Mouse (Mus musculus) layer of hippocampus, adult 18-20 months (tissue): ENCODE results near the gene Atp6ap1l. TPM values are rescaled to one million over a fixed set of nuclear protein-coding genes. Genes with fewer than 3 reads are reported as not detected.
"Not testable (repeated sequence)": the region's sequence is repeated elsewhere in the genome, so short reads cannot be mapped to it uniquely, and the experiment has no call there.

Source experiments
- DNase-seq, 2 experiments: peaks; one replicate each; pipeline ENCODE4 v3.0.0; 2022; ENCODE audit warnings: low spot score in 2 of 2
- long read RNA-seq: library from polyadenylated mRNA; stranded (forward); transcript quantifications from one replicate; pipeline ENCODE4 v2.0.0, GENCODE M21; 2021
- total RNA-seq, 2 experiments: library from RNA; stranded (reverse); gene quantifications; 2 replicates each; pipeline ENCODE4 v1.2.3; 2021

Gene Atp6ap1l
- 1 to 10 TPM; 2.1 to 3.1 TPM for total RNA-seq
- long read RNA-seq: 0 reads

- DNase-seq: no peak
Observed at GRCm38 (mm10) chr13:90905176-90905575, at the start of gene Atp6ap1l. Gene Atp6ap1l (minus strand): TSS chr13:90905355.

GRCm38 (mm10) chr13:90939600-90939999, 34.4 kb upstream of the Atp6ap1l start:
- DNase-seq: no peak

DNA sequence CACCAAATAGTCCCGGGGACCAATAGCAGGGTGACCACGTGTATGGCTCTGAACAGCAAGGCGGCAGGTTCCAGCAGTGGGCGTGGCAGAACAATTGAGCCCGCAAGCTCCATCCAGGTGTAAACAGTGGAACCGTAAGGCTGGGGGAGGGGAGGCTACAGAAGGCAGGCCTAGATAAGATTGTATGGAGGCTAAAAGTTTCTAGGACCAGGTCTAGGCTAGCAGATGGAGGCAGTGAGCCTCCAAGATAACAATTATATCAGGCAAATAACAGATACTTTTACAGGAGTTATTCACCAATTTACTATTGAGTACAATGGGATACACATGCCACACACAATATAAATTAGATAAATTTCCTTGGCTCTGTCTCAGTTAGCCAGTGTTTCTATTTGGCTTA, 34.0 kb upstream of the Atp6ap1l start:
- DNase-seq: no peak

DNA sequence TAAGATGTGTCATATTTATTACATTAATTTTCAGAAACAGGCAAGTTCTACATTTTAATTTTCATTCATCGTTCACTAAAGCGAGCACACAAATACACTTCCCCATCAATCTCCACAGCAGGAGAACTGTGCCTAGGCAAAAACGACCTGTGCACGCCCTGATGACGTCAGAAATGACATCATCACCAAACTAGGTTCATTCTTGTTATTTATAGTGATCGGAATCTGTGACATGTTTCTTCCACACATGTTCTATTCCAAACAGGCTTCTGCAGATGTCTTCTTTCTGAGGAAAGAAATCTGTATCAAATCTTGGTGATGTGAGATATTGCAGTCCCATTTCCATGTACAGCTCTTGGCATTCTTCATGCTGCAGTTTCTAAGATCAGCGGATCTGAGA, 30.7 kb upstream of the Atp6ap1l start:
- DNase-seq: no peak

DNA sequence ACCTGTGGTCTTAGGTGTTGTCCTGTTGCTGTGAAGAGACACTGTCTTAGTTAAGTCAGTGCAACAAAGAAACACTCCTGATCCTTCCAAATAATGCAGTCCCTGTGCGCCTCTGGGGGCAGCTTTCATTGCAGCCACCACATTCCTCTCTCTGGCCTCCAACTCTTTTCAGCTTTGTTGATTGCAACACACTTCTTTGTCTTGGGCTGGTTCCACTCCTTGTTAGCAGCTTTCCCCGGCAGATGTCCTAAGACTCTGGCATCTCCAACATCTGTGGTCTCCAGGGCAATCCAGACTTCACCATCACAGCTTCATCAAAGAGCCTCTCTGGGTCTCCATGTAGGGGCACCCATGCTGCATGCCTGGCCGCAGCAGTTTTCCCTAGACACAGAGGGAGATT, 28.1 kb upstream of the Atp6ap1l start:
- no peak for DNase-seq

GRCm38 (mm10) chr13:90929847-90930246, 24.7 kb upstream of the Atp6ap1l start:
- peak; percentile 64 to 92 for DNase-seq

DNA sequence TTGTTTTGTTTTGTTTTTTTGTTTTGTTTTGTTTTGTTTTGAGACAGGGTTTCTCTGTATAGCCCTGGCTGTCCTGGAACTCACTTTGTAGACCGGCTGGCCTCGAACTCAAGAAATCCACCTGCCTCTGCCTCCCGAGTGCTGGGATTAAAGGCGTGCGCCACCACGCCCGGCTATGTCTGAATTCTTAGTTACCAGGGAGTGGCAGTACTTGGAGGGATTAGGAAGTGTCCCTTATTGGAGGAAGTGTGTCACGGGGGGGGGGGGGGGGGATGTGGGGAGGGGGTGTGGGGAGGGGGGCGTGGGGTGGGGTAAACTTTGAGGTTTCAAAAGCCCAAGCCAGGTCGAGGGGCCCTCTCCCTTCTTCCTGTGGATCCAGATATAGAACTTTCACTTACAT, 23.1 kb upstream of the Atp6ap1l start:
- not testable (repeated sequence) for DNase-seq

- no peak for DNase-seq
Observed at GRCm38 (mm10) chr13:90926938-90927633, 21.9 kb upstream of the Atp6ap1l start.

- DNase-seq: no peak
Observed at GRCm38 (mm10) chr13:90926125-90926765, 21.1 kb upstream of the Atp6ap1l start.

DNA sequence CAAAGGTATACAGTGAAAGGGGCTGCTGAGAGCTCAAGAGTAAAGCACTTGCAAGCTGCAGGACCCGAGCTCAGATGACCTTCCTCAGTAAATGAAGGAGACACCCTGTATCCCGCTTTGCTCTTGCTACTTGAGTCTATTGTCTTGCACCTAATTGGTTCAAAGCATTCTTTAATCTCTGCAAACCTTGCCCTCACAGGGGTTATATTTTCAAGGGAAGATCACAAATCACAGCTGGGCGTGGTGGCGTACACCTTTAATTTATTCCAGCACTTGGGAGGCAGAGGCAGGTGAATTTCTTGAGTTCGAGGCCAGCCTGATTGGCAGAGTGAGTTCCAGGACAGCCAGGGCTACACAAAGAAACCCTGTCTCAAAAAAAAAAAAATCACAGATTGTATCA, 20.0 kb upstream of the Atp6ap1l start:
- no peak for DNase-seq

- DNase-seq: no peak
Observed at GRCm38 (mm10) chr13:90924072-90924471, 18.9 kb upstream of the Atp6ap1l start.

DNA sequence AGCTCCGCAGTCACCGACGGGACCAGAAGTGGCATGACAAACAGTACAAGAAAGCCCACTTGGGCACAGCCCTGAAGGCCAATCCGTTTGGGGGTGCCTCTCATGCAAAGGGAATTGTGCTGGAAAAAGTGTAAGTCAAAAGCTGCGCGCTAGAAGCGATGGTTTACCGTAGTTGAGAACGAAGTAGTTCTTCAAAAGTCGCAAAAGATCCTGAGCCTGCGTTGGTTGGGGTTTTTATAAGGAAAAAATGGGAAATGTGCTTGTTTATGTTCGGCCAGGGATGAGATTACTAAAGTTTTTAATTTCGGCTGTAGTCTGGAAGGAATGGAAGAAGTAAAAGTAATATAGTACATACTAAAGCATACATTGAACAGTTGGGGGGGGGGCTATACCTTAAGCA, 18.5 kb upstream of the Atp6ap1l start:
- DNase-seq: not testable (repeated sequence)

GRCm38 (mm10) chr13:90922751-90923612, 17.8 kb upstream of the Atp6ap1l start, which contains the start of gene Rps23:
Gene Rps23 (plus strand): TSS chr13:90922958.
- peak; percentile 88 to 92 for DNase-seq

DNA sequence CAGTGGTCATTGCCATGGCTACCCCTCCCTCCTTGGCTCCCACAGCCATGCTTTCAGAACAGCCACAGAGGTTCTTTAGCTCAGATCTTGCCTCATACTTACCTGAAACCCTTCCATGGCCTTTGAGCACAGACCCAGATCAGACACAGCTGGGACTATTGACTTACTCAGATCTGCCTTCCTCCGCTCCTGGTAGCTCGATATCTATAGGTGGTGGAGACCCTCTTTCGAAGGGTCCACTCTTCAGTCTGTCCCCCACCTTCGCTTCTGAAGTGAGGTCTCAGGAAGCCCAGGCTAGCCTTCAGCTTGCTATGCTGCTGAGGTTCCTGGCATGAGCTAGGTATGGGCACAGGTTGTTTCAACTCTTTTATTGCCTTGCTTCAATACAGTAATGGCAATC, 9.6 kb upstream of the Atp6ap1l start:
- DNase-seq: no peak

- peak in 1 of 2 experiments; percentile 26 for DNase-seq
Observed at GRCm38 (mm10) chr13:90913675-90914192, 8.6 kb upstream of the Atp6ap1l start.

DNA sequence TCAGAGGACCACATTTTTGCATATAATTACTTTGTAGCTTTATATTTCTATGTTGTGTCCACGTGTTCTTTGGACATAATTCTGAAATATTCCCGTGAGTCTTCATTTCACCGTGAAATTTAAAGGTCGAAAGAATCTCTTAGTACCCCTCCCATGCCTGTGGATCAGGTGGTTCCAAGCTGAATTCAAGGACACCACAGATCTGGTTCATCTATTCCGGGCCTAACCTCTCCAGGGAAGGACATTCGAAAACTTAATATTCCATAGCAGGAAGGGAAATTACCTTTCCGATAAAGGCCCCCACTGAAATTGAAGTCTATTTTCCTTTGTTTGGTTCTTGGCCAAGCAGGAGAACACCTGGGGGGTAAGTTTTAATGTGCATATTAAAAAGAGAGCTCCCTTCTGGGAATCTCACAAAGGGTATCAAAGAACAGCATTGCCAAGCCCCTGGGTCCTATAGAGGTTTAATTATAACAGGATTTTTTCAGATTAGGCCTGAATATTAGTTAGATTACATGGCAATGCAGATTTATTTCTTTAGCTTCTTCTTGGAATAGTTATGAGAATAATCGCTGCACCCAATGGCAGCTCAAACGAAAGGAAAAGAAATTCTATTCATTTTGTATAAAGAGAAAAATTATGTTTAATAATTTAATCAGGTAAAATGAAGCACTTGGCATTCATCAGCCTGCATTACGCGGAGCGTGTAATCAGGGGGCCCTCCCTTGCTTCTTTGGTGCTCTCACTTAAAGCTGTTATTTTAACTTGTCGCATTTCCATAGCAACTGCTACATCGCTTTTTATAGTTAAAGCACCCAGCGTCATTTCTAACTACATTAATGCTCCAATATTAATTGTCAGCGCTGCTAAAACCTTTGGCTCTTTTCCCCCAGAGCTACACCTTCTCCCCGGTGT, 7.9 kb upstream of the Atp6ap1l start:
- peak in 1 of 2 experiments; percentile 49 for DNase-seq

DNA sequence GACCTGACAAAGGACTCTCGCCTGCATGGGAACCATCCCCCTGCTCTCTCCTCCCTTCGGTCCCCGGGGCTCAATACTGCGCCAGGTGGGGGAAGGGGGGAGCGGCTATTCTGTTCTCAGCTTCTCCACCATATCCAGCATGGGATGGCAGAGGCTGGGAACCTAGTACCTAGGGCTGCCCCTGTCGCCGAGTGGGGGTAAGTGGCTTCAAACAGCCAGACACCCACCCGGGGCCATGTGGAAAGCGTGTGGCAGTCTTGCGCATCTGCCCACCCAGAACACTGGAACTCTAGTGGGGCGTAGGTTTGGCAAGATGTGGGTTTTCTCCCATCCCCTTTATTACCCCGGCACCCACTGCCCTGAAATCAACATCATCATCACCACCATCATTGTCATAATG, 2.2 kb upstream of the Atp6ap1l start:
- no peak for DNase-seq

GRCm38 (mm10) chr13:90896821-90897220, 8.3 kb downstream of the Atp6ap1l start:
- DNase-seq: no peak

- peak in 1 of 2 experiments; percentile 36 for DNase-seq
Observed at GRCm38 (mm10) chr13:90896098-90896497, 9.1 kb downstream of the Atp6ap1l start.

- no peak for DNase-seq
Observed at GRCm38 (mm10) chr13:90894819-90895218, 10.3 kb downstream of the Atp6ap1l start.
